ENCODE assay signal across 7 mouse cellular contexts in genomic region chr8:122230712-122231337, GRCm38 (mm10). TPM values are rescaled to one million over a fixed set of nuclear protein-coding genes. Genes with fewer than 3 reads are reported as not detected.
A peak's percentile ranks its signal among the peaks of the same experiment; 100 is the strongest.
DNase-seq lines count a peak whose midpoint lies in the region; ATAC-seq lines count a peak whose summit lies in the region.

No protein-coding gene starts in this region.

- H3K4me3 ChIP-seq in limb, embryonic 13.5 days = peak overlapping the region; percentile 65
- H3K4me3 ChIP-seq in midbrain, embryonic 14.5 days (replicated peaks; ENCODE audit: low read depth, low read length) = peak overlapping the region; percentile 42

- H3K4me1 ChIP-seq in limb, embryonic 13.5 days = peaks cover 38% of the 10 kb centered on the region
- peaks cover 4% of the 10 kb centered on the region; the same call in 1 of the 2 replicates for H3K4me1 ChIP-seq in midbrain, embryonic 14.5 days (ENCODE audit: control insufficient read depth, insufficient read depth, low read length)

- H3K36me3 ChIP-seq in limb, embryonic 13.5 days = no peaks in the 10 kb centered on the region
- no peaks in the 10 kb centered on the region for H3K36me3 ChIP-seq in midbrain, embryonic 14.5 days (ENCODE audit: control insufficient read depth, insufficient read depth, low read length)
- H3K36me3 ChIP-seq in splenic B cell, adult 2 months (ENCODE audit: control insufficient read depth, insufficient read depth, low read length, poor library complexity, severe bottlenecking) = no peaks in the 10 kb centered on the region

- H3K4me2 ChIP-seq in limb, embryonic 13.5 days (replicated peaks) = peak overlapping the region; percentile 95
- peak overlapping the region; percentile 85 for H3K4me2 ChIP-seq in midbrain, embryonic 14.5 days (ENCODE audit: low read length)

- peaks cover 34% of the 10 kb centered on the region for H3K27me3 ChIP-seq in limb, embryonic 13.5 days
- peaks cover 29% of the 10 kb centered on the region; the same call in 1 of the 2 replicates for H3K27me3 ChIP-seq in midbrain, embryonic 14.5 days (ENCODE audit: control insufficient read depth, insufficient read depth, low read length)
- H3K27me3 ChIP-seq in splenic B cell, adult 2 months (ENCODE audit: control insufficient read depth, insufficient read depth, low read length, poor library complexity, severe bottlenecking) = no peaks in the 10 kb centered on the region

- H3K9me3 ChIP-seq in limb, embryonic 13.5 days = no peaks in the 10 kb centered on the region
- H3K9me3 ChIP-seq in midbrain, embryonic 14.5 days (ENCODE audit: control insufficient read depth, low read length) = no peaks in the 10 kb centered on the region

- 5% methylated on average over 32 of the region's 32 CpGs for WGBS in limb, embryonic 13.5 days
- WGBS in midbrain, embryonic 14.5 days = 4% methylated on average over 32 of the region's 32 CpGs

- peak; percentile 78 for ATAC-seq in granulocyte monocyte progenitor cell, adult 5-6 weeks (replicated peaks; ENCODE audit: poor library complexity, severe bottlenecking)
- ATAC-seq in limb, embryonic 13.5 days (ENCODE audit: low FRiP score, low read depth) = peak; percentile 79
- peak; percentile 65; the same call in 1 of the 2 replicates for ATAC-seq in midbrain, embryonic 14.5 days (ENCODE audit: low FRiP score, low TSS enrichment)

- H3K27ac ChIP-seq in limb, embryonic 13.5 days = peak overlapping the region; percentile 52; the same call in 1 of the 2 replicates
- no peak overlapping the region for H3K27ac ChIP-seq in midbrain, embryonic 14.5 days (replicated peaks; ENCODE audit: low read depth, low read length)

- peak overlapping the region; percentile 81 for H3K9ac ChIP-seq in limb, embryonic 13.5 days
- H3K9ac ChIP-seq in midbrain, embryonic 14.5 days (replicated peaks; ENCODE audit: low read length) = peak overlapping the region; percentile 42; the same call in 1 of the 2 replicates

- DNase-seq in adrenal gland, postnatal 14 days = peak; percentile 76
- DNase-seq in embryo, embryonic 11.5 days (ENCODE audit: low read depth, low spot score) = peak; percentile 53
- DNase-seq in kidney, adult 11 months = peak; percentile 29
- DNase-seq in midbrain, embryonic 14.5 days = peak; percentile 80
- DNase-seq in splenic B cell, adult 2 months (ENCODE audit: low read depth, low spot score) = peak; percentile 53

RNA-seq across cellular contexts. Expression of gene Zfpm1, which starts 51.1 kb away (rescaled TPM):
- 23.6 and 24.6 TPM in 2 replicates for total RNA-seq in adrenal gland, postnatal 14 days (2021)
- 1.7 and 3.4 TPM in 2 replicates for total RNA-seq in granulocyte monocyte progenitor cell, adult 5-6 weeks (2014; fragmentation: Nextera tagmentation)
- 5.5 and 7.9 TPM in 2 replicates for total RNA-seq in granulocyte monocyte progenitor cell, adult 5-6 weeks (2017)
- polyA plus RNA-seq in limb, embryonic 13.5 days (2015; fragmentation: Nextera tagmentation; extraction: Ambion mirVana) = 0.80 and 1.1 TPM in 2 replicates
- 2.3 TPM in 2 replicates for polyA plus RNA-seq in midbrain, embryonic 14.5 days (2014; fragmentation: Nextera tagmentation; extraction: Ambion mirVana)

Comparison
In these comparisons a context has a peak if more than half of its experiments do, and no peak if none do; other contexts are left out.
1. DNase-seq: peak in every context shown above with its lines; median percentile 80 in midbrain, embryonic 14.5 days; 76 in adrenal gland, postnatal 14 days; 53 in embryo, embryonic 11.5 days; 53 in splenic B cell, adult 2 months; 29 in kidney, adult 11 months.